Mouse (Mus musculus): ENCODE measurements at regions not wholly inside any gene's neighbourhood (a gene's known extent, or its start where the extent isn't known, plus 50 kb on each side); places are given as distances from the start of the nearest gene placed in this dataset.

GRCm38 (mm10) chr3:15228641-15229040 is 103.5 kb downstream of the Gm9733 start:
- no peaks in the 10 kb centered on the region for H3K36me3 ChIP-seq
- no peaks in the 10 kb centered on the region for H3K27me3 ChIP-seq
- no peaks in the 10 kb centered on the region for H3K4me1 ChIP-seq (replicated peaks)
- no peak overlapping the region for H3K4me3 ChIP-seq
- no peak for ATAC-seq (ENCODE audit: low FRiP score)
- H3K4me2 ChIP-seq, result no peak overlapping the region
- no peak overlapping the region for H3K27ac ChIP-seq
- no peak overlapping the region for H3K9ac ChIP-seq
- H3K9me3 ChIP-seq, result no peaks in the 10 kb centered on the region
- WGBS, result 90% methylated on average over 2 of the region's 2 CpGs

GRCm38 (mm10) chr3:15230204-15230603 is 101.9 kb downstream of the Gm9733 start:
- H3K27ac ChIP-seq, result no peak overlapping the region
- 77% methylated on average over 6 of the region's 6 CpGs for WGBS
- H3K27me3 ChIP-seq, result no peaks in the 10 kb centered on the region
- no peak overlapping the region for H3K9ac ChIP-seq
- H3K4me3 ChIP-seq, result no peak overlapping the region
- H3K9me3 ChIP-seq, result no peaks in the 10 kb centered on the region
- no peaks in the 10 kb centered on the region for H3K4me1 ChIP-seq (replicated peaks)
- no peak for ATAC-seq (ENCODE audit: low FRiP score)
- no peak overlapping the region for H3K4me2 ChIP-seq
- H3K36me3 ChIP-seq, result no peaks in the 10 kb centered on the region

- Histone ChIP-seq H3K36me3 (no peaks in the 10 kb centered on the region), H3K4me2 (no peak overlapping the region), H3K4me3 (no peak overlapping the region), H3K27ac (no peak overlapping the region), H3K27me3 (no peaks in the 10 kb centered on the region), H3K4me1 (replicated peaks) (no peaks in the 10 kb centered on the region), H3K9ac (no peak overlapping the region), H3K9me3 (no peaks in the 10 kb centered on the region)
- WGBS, result 61% methylated on average over 3 of the region's 3 CpGs
- ATAC-seq (ENCODE audit: low FRiP score), result no peak
These were observed 100.7 kb downstream of the Gm9733 start for GRCm38 (mm10) chr3:15231433-15231832.

DNA sequence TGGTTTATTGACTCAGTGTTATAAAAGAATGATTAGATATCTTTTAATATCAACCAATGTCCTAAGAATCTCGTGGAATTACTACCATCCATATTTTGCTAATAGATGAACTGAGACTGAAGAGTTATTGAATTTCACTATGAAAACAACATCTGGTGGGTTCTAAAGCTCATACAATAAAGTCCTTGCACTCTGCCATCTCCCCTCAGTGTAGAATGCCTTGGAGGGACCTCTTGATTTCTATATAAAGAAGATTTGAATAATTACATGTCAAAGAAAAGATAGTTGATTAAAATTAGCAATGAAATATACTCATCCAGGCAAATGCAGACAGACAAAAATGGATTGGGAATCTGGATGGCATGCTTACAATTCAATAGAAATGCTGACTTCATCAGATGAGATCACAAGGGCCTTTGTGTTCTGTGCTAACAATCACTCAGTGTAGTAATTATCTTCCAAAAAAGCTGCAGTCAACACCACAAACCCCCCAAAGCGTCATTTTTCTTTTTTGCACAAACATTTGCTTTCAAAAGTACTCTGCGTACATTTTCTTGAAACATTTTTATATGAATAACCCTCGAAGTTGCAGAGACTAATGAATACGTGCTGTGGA is 94.2 kb downstream of the Gm9733 start:
- H3K4me1 ChIP-seq (replicated peaks), result no peaks in the 10 kb centered on the region
- H3K27ac ChIP-seq, result no peak overlapping the region
- no peak overlapping the region for H3K9ac ChIP-seq
- H3K27me3 ChIP-seq, result no peaks in the 10 kb centered on the region
- no peak overlapping the region for H3K4me3 ChIP-seq
- H3K36me3 ChIP-seq, result no peaks in the 10 kb centered on the region
- ATAC-seq (ENCODE audit: low FRiP score), result no peak
- H3K4me2 ChIP-seq, result no peak overlapping the region
- H3K9me3 ChIP-seq, result no peaks in the 10 kb centered on the region
- WGBS, result 88% methylated on average over 5 of the region's 5 CpGs

- no peaks in the 10 kb centered on the region for H3K9me3 ChIP-seq
- no peaks in the 10 kb centered on the region for H3K4me1 ChIP-seq (replicated peaks)
- no peak overlapping the region for H3K4me2 ChIP-seq
- no peaks in the 10 kb centered on the region for H3K27me3 ChIP-seq
- no peak overlapping the region for H3K4me3 ChIP-seq
- no peak for ATAC-seq (ENCODE audit: low FRiP score)
- no peaks in the 10 kb centered on the region for H3K36me3 ChIP-seq
- no peak overlapping the region for H3K27ac ChIP-seq
- H3K9ac ChIP-seq, result no peak overlapping the region
These were observed 89.7 kb downstream of the Gm9733 start for GRCm38 (mm10) chr3:15242388-15242787.

GRCm38 (mm10) chr3:15243584-15243983 is 88.5 kb downstream of the Gm9733 start:
- no peak for ATAC-seq (ENCODE audit: low FRiP score)
- Histone ChIP-seq H3K4me2 (no peak overlapping the region), H3K4me3 (no peak overlapping the region), H3K9me3 (no peaks in the 10 kb centered on the region), H3K9ac (no peak overlapping the region), H3K4me1 (replicated peaks) (no peaks in the 10 kb centered on the region), H3K36me3 (no peaks in the 10 kb centered on the region), H3K27ac (no peak overlapping the region), H3K27me3 (no peaks in the 10 kb centered on the region)
- WGBS, result 66% methylated on average over 5 of the region's 5 CpGs

DNA sequence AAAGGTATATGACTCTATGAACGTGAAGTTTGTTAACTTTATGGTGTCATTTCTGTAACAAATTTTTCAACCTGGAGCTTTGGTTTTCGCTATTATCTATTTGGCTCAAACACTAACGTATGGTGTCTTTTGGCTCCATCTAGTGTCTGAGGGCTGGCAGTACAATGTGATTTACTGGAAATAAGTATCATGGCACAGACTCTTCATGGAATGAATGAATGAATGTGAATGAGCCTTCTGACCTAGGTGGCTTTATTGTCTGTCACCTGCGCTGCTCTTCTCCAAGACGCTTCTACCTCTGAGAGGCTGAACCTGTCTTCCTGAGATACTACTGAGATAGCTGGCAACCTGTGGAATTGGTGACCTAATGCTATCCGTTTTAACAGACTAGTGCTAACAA is 87.1 kb downstream of the Gm9733 start:
- 0 out of 2 replicates have a peak, but pooled peaks have one; percentile 61 for ATAC-seq (ENCODE audit: low FRiP score)
- Histone ChIP-seq H3K36me3 (no peaks in the 10 kb centered on the region), H3K4me2 (no peak overlapping the region), H3K4me1 (replicated peaks) (no peaks in the 10 kb centered on the region), H3K27me3 (no peaks in the 10 kb centered on the region), H3K4me3 (no peak overlapping the region), H3K9ac (no peak overlapping the region), H3K27ac (no peak overlapping the region), H3K9me3 (no peaks in the 10 kb centered on the region)
- WGBS, result 24% methylated on average over 6 of the region's 6 CpGs

Measured in hindbrain, embryonic 13.5 days (tissue).